Mouse (Mus musculus) heart, adult 18-20 months (tissue): ENCODE measurements at regions not wholly inside any gene's neighbourhood (a gene's known extent, or its start where the extent isn't known, plus 50 kb on each side); places are given as distances from the start of the nearest gene placed in this dataset.

ENCODE experiments used
- DNase-seq, 2 experiments: peaks; one replicate each; pipeline ENCODE4 v3.0.0; 2021 to 2022; ENCODE audit warnings: mixed read lengths in 1 of 2

- no peak for DNase-seq
Measured at GRCm38 (mm10) chr5:106044878-106045585, 168.7 kb downstream of the Zfp326 start.

GRCm38 (mm10) chr5:106038321-106038720 is 162.0 kb downstream of the Zfp326 start:
- no peak for DNase-seq

- no peak for DNase-seq
Measured at GRCm38 (mm10) chr5:106036176-106036575, 159.8 kb downstream of the Zfp326 start.

- DNase-seq: no peak
Measured at GRCm38 (mm10) chr5:106032956-106033355, 156.6 kb downstream of the Zfp326 start.

- DNase-seq: no peak
Measured at GRCm38 (mm10) chr5:106026861-106027260, 150.5 kb downstream of the Zfp326 start.

- DNase-seq: no peak
Measured at GRCm38 (mm10) chr5:106004292-106004917, 128.0 kb downstream of the Zfp326 start.

GRCm38 (mm10) chr5:106003321-106004291 is 127.2 kb downstream of the Zfp326 start:
- no peak for DNase-seq

GRCm38 (mm10) chr5:106002330-106002729 is 126.0 kb downstream of the Zfp326 start:
- DNase-seq: peak in 1 of 2 experiments; percentile 7

GRCm38 (mm10) chr5:105994218-105994617 is 117.9 kb downstream of the Zfp326 start:
- DNase-seq: no peak

GRCm38 (mm10) chr5:105993066-105993760 is 116.8 kb downstream of the Zfp326 start:
- DNase-seq: no peak

GRCm38 (mm10) chr5:105990777-105991176 is 114.4 kb downstream of the Zfp326 start:
- DNase-seq: no peak

GRCm38 (mm10) chr5:105986401-105986800 is 110.0 kb downstream of the Zfp326 start:
- DNase-seq: peak in 1 of 2 experiments; percentile 41

- DNase-seq: no peak
Measured at GRCm38 (mm10) chr5:105983131-105983530, 106.8 kb downstream of the Zfp326 start.

GRCm38 (mm10) chr5:105976746-105977145 is 100.4 kb downstream of the Zfp326 start:
- DNase-seq: peak; percentile 6 to 7

- no peak for DNase-seq
Measured at GRCm38 (mm10) chr5:105976076-105976475, 99.7 kb downstream of the Zfp326 start.

- peak; percentile 18 to 60 for DNase-seq
Measured at GRCm38 (mm10) chr5:105975275-105976011, 99.1 kb downstream of the Zfp326 start.

- no peak for DNase-seq
Measured at GRCm38 (mm10) chr5:105974576-105975177, 98.3 kb downstream of the Zfp326 start.
